Mouse (Mus musculus): ENCODE data around the gene Shroom1. TPM values are rescaled to one million over a fixed set of nuclear protein-coding genes. Genes with fewer than 3 reads are reported as not detected.

The Shroom1 gene
- polyA plus RNA-seq, 1 experiment: not detected

- H3K4me3 ChIP-seq (ENCODE audit: insufficient read depth, low read length): peak overlapping the region; percentile 12; the same call in 1 of the 2 replicates
- peaks cover 24% of the 10 kb centered on the region for H3K4me1 ChIP-seq (ENCODE audit: control insufficient read depth, insufficient read depth, low read length)
- H3K27ac ChIP-seq (ENCODE audit: insufficient read depth, low read depth, low read length): no peak overlapping the region
- TF ChIP-seq CTCF (IDR thresholded peaks at IDR 0.05; ENCODE audit: low read depth, low read length): no peak
- no peak for TF ChIP-seq POLR2A (IDR thresholded peaks at IDR 0.05; ENCODE audit: borderline replicate concordance, low read depth, low read length)
Observed at GRCm38 (mm10) chr11:53486822-53487594, 30.0 kb downstream of the Shroom1 start.

GRCm38 (mm10) chr11:53489007-53489406 is 32.0 kb downstream of the Shroom1 start:
- Histone ChIP-seq H3K4me3 (ENCODE audit: insufficient read depth, low read length) (no peak overlapping the region), H3K27ac (ENCODE audit: insufficient read depth, low read depth, low read length) (no peak overlapping the region), H3K4me1 (ENCODE audit: control insufficient read depth, insufficient read depth, low read length) (peaks cover 42% of the 10 kb centered on the region)
- TF ChIP-seq CTCF (IDR thresholded peaks at IDR 0.05; ENCODE audit: low read depth, low read length): peak; percentile 13; the same call in 1 of the 2 replicates
- TF ChIP-seq POLR2A (IDR thresholded peaks at IDR 0.05; ENCODE audit: borderline replicate concordance, low read depth, low read length): no peak

- TF ChIP-seq POLR2A (IDR thresholded peaks at IDR 0.05; ENCODE audit: borderline replicate concordance, low read depth, low read length) (no peak), CTCF (IDR thresholded peaks at IDR 0.05; ENCODE audit: low read depth, low read length) (no peak)
- H3K4me1 ChIP-seq (ENCODE audit: control insufficient read depth, insufficient read depth, low read length): peaks cover 44% of the 10 kb centered on the region
- no peak overlapping the region for H3K27ac ChIP-seq (ENCODE audit: insufficient read depth, low read depth, low read length)
- no peak overlapping the region for H3K4me3 ChIP-seq (ENCODE audit: insufficient read depth, low read length)
Observed at GRCm38 (mm10) chr11:53489421-53489820, 32.4 kb downstream of the Shroom1 start.

- no peak for TF ChIP-seq POLR2A (IDR thresholded peaks at IDR 0.05; ENCODE audit: borderline replicate concordance, low read depth, low read length)
- TF ChIP-seq CTCF (IDR thresholded peaks at IDR 0.05; ENCODE audit: low read depth, low read length): no peak
- peak overlapping the region; percentile 84 for H3K27ac ChIP-seq (ENCODE audit: insufficient read depth, low read depth, low read length)
- no peak overlapping the region for H3K4me3 ChIP-seq (ENCODE audit: insufficient read depth, low read length)
- H3K4me1 ChIP-seq (ENCODE audit: control insufficient read depth, insufficient read depth, low read length): peaks cover 51% of the 10 kb centered on the region
Observed at GRCm38 (mm10) chr11:53491954-53492401, 35.0 kb downstream of the Shroom1 start.

DNA sequence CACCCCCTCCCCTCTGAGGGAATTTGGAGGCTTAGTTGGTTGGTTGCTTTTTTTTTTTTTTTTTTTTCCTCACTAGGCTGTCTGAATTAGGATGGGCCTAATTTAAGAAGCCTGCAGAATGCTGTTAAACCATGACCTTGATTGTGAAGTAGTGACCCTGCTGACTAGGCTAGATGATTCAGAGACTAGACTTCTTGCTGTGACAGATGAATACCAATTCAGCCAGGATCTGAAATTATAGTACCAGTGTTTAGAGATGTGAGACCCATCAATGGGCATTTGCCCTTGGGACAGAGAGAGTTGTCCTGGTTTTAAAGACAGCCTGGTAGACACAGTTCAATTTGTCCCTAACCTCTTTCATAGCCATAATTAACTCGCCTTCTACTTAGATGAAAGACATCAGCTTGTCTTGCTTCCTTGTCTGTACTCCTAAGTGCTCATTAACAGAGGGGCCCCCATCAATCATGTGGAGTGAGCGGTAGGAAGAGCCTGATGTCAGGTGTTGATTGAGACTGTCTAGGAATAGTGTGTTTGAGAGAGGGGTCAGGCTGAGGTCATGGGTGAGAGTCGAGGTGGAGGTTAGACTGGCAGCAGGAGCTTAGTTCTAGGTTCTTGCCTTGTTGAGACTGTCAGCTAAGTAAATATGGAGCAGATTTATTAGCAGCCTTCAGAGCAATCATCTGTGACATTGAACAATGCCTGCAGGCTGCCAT is 36.4 kb downstream of the Shroom1 start:
- Histone ChIP-seq H3K4me3 (ENCODE audit: insufficient read depth, low read length) (no peak overlapping the region), H3K4me1 (ENCODE audit: control insufficient read depth, insufficient read depth, low read length) (peaks cover 44% of the 10 kb centered on the region), H3K27ac (ENCODE audit: insufficient read depth, low read depth, low read length) (no peak overlapping the region)
- TF ChIP-seq POLR2A (IDR thresholded peaks at IDR 0.05; ENCODE audit: borderline replicate concordance, low read depth, low read length): no peak
- no peak for TF ChIP-seq CTCF (IDR thresholded peaks at IDR 0.05; ENCODE audit: low read depth, low read length)

GRCm38 (mm10) chr11:53495417-53495816 is 38.4 kb downstream of the Shroom1 start:
- H3K4me1 ChIP-seq (ENCODE audit: control insufficient read depth, insufficient read depth, low read length): peaks cover 44% of the 10 kb centered on the region
- TF ChIP-seq CTCF (IDR thresholded peaks at IDR 0.05; ENCODE audit: low read depth, low read length) (no peak), POLR2A (IDR thresholded peaks at IDR 0.05; ENCODE audit: borderline replicate concordance, low read depth, low read length) (no peak)
- no peak overlapping the region for H3K27ac ChIP-seq (ENCODE audit: insufficient read depth, low read depth, low read length)
- no peak overlapping the region for H3K4me3 ChIP-seq (ENCODE audit: insufficient read depth, low read length)

GRCm38 (mm10) chr11:53496946-53497345 is 39.9 kb downstream of the Shroom1 start:
- Histone ChIP-seq H3K4me3 (ENCODE audit: insufficient read depth, low read length) (no peak overlapping the region), H3K27ac (ENCODE audit: insufficient read depth, low read depth, low read length) (no peak overlapping the region), H3K4me1 (ENCODE audit: control insufficient read depth, insufficient read depth, low read length) (peaks cover 41% of the 10 kb centered on the region)
- TF ChIP-seq CTCF (IDR thresholded peaks at IDR 0.05; ENCODE audit: low read depth, low read length) (no peak), POLR2A (IDR thresholded peaks at IDR 0.05; ENCODE audit: borderline replicate concordance, low read depth, low read length) (no peak)

GRCm38 (mm10) chr11:53500569-53500968 is 43.6 kb downstream of the Shroom1 start:
- TF ChIP-seq CTCF (IDR thresholded peaks at IDR 0.05; ENCODE audit: low read depth, low read length) (no peak), POLR2A (IDR thresholded peaks at IDR 0.05; ENCODE audit: borderline replicate concordance, low read depth, low read length) (no peak)

GRCm38 (mm10) chr11:53502039-53502765 is 45.2 kb downstream of the Shroom1 start:
- Histone ChIP-seq H3K4me3 (ENCODE audit: insufficient read depth, low read length) (no peak overlapping the region), H3K4me1 (ENCODE audit: control insufficient read depth, insufficient read depth, low read length) (peaks cover 31% of the 10 kb centered on the region), H3K27ac (ENCODE audit: insufficient read depth, low read depth, low read length) (no peak overlapping the region)
- TF ChIP-seq POLR2A (IDR thresholded peaks at IDR 0.05; ENCODE audit: borderline replicate concordance, low read depth, low read length) (no peak), CTCF (IDR thresholded peaks at IDR 0.05; ENCODE audit: low read depth, low read length) (no peak)

More at GRCm38 (mm10) chr11:53500569-53500968, 43.6 kb downstream of the Shroom1 start:
- Histone ChIP-seq H3K27ac (ENCODE audit: insufficient read depth, low read depth, low read length) (no peak overlapping the region), H3K4me1 (ENCODE audit: control insufficient read depth, insufficient read depth, low read length) (peaks cover 38% of the 10 kb centered on the region), H3K4me3 (ENCODE audit: insufficient read depth, low read length) (no peak overlapping the region)
